16 mouse cellular contexts compared by ENCODE assay signal in the genomic region with DNA sequence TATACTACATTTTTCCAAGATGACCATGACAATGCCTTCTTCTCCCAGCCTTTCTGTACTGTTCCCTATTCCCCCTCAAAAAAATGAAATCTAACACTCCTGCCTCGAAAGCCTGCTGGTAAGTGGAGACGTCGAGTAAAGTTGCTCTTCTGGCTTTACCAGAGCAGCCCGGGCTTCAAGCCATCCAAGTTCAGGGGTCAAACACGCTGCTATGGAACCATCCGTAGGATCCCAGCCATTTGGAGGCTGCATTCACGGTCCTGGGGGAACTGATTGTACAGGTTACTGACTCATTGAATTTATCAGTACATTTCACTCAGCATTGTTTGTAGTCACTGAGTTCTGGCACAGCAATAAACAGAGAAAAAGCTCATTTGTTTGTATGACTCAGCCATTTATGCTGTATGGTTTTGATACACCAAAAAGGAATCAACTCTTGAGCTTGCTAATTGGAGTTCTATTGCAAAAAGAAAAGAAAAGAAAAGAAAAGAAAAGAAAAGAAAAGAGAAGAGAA.
DNase-seq lines count a peak whose midpoint lies in the region; ATAC-seq lines count a peak whose summit lies in the region.
"Had no signal": no experiment of that assay in that cellular context is flagged by ENCODE, and none has a peak within 500 bp of the region (broad histone marks: within the 10 kb centered on the region; RNA-seq: fewer than 3 reads in every experiment).

No protein-coding gene starts in this region.

- ATAC-seq in monocyte, adult 5-6 weeks (replicated peaks; ENCODE audit: insufficient number of reproducible peaks, low FRiP score, low TSS enrichment, poor library complexity, severe bottlenecking) = no peak
- ATAC-seq: intestine, postnatal 0 days had no signal

- peak; percentile 17 for DNase-seq in kidney, postnatal 10 days
- no peak for DNase-seq in kidney, postnatal 25 days
- DNase-seq in 3T3-L1 (ENCODE audit: low read depth, low spot score) = peak; percentile 17
- DNase-seq in Muller cell, postnatal 12 days (ENCODE audit: inconsistent ontology term) = peak; percentile 94
- peak; percentile 22 for DNase-seq in ovary, postnatal 10 days (ENCODE audit: low spot score)
- no peak for DNase-seq in lung, postnatal 4 days
- no peak for DNase-seq in left cerebral cortex, adult 18-20 months (ENCODE audit: low spot score in 2 of 2)
- DNase-seq: adrenal gland, postnatal 36 days; cerebellum, adult 2 months; gastrocnemius, adult 2 months; lung, adult 18-20 months; lung, postnatal 36 days; right cerebral cortex, postnatal 14 days; thymus, postnatal 14 days had no signal

Comparison
In these comparisons a context has a peak if more than half of its experiments do, and no peak if none do; other contexts are left out.
1. DNase-seq: peak in kidney, postnatal 10 days (single experiment), 3T3-L1 (single experiment), Muller cell, postnatal 12 days (single experiment) and ovary, postnatal 10 days (single experiment); none in kidney, postnatal 25 days (0 of 2), lung, postnatal 4 days (0 of 2) and left cerebral cortex, adult 18-20 months (0 of 2).